Mouse (Mus musculus) CH12.LX (cell line): Measurements from ENCODE around the gene Espl1. TPM values are rescaled to one million over a fixed set of nuclear protein-coding genes. Genes with fewer than 3 reads are reported as not detected.

Experiments
- DNase-seq: peaks from one replicate; pipeline ENCODE4 v3.0.0-alpha.2; 2013; ENCODE audit errors: extremely low read depth
- H3K27ac ChIP-seq: 2 replicates; pipeline ENCODE4 v1.5.1; 2012; ENCODE audit warnings: low read depth, mild to moderate bottlenecking, control low read depth, moderate library complexity; ENCODE audit not compliant: insufficient read depth
- H3K27me3 ChIP-seq: replicated peaks from 2 replicates; pipeline ENCODE3; 2012; ENCODE audit warnings: inconsistent platforms
- H3K36me3 ChIP-seq, 2 experiments: replicated peaks in 1 of 2; 2 replicates each; pipeline versions ENCODE3 to v1.6.1; 2012; ENCODE audit warnings: inconsistent platforms in 1 of 2, low read length in 1 of 2, mild to moderate bottlenecking in 1 of 2, mixed read lengths in 1 of 2, moderate library complexity in 1 of 2; ENCODE audit not compliant: control insufficient read depth in 1 of 2, insufficient read depth in 1 of 2
- H3K4me1 ChIP-seq, 2 experiments: 2 replicates each; pipeline ENCODE4 v1.6.1; 2012; ENCODE audit warnings: inconsistent platforms in 1 of 2, moderate library complexity in 1 of 2; ENCODE audit not compliant: insufficient read depth in 2 of 2, control insufficient read depth in 1 of 2
- H3K4me2 ChIP-seq: 2 replicates; pipeline ENCODE4 v1.6.1; 2012; ENCODE audit warnings: low read depth, mild to moderate bottlenecking, control low read depth; ENCODE audit not compliant: poor library complexity, insufficient read depth, severe bottlenecking
- H3K4me3 ChIP-seq, 3 experiments: fragments of 150-350 bp in 1 of 3; sonication (generic) in 1 of 3; replicated peaks in 1 of 3; 2 replicates each; pipeline versions ENCODE3 to v1.5.1; 2011 to 2012; ENCODE audit warnings: low read depth in 2 of 3, low read length in 2 of 3, mild to moderate bottlenecking in 2 of 3, moderate library complexity in 2 of 3, control low read depth in 1 of 3, improper control_type of control experiment in 1 of 3, inconsistent platforms in 1 of 3, mixed read lengths in 1 of 3; ENCODE audit not compliant: poor library complexity in 1 of 3
- H3K79me2 ChIP-seq: replicated peaks from 2 replicates; pipeline ENCODE4 v1.6.1; 2012; ENCODE audit warnings: mild to moderate bottlenecking, moderate library complexity; ENCODE audit not compliant: control insufficient read depth, poor library complexity, insufficient read depth, severe bottlenecking; ENCODE audit errors: extremely low read depth
- H3K9ac ChIP-seq: 2 replicates; pipeline ENCODE4 v1.6.1; 2012; ENCODE audit warnings: low read depth, mild to moderate bottlenecking, control low read depth, moderate library complexity; ENCODE audit not compliant: insufficient read depth
- H3K9me3 ChIP-seq: replicated peaks from 2 replicates; pipeline ENCODE3; 2012; ENCODE audit warnings: low read length, inconsistent platforms, mixed read lengths
- CTCF ChIP-seq, 2 experiments: IDR thresholded peaks in 1 of 2; conservative IDR thresholded peaks in 1 of 2; 2 replicates each; pipeline ENCODE4 v1.5.1; 2011 to 2012; ENCODE audit warnings: low read depth in 2 of 2, low read length in 2 of 2, improper control_type of control experiment in 1 of 2, inconsistent platforms in 1 of 2, mild to moderate bottlenecking in 1 of 2, moderate library complexity in 1 of 2
- ELF1 ChIP-seq: IDR thresholded peaks from 2 replicates; pipeline ENCODE4 v1.6.1; 2014; ENCODE audit warnings: low read depth, mild to moderate bottlenecking, inconsistent platforms, low read length, improper control_type of control experiment
- ETS1 ChIP-seq: conservative IDR thresholded peaks from 2 replicates; pipeline ENCODE4 v1.6.1; 2012; ENCODE audit warnings: low read depth, mild to moderate bottlenecking, inconsistent platforms, low read length, improper control_type of control experiment, moderate library complexity
- GABPA ChIP-seq: IDR thresholded peaks from 2 replicates; pipeline ENCODE4 v1.6.1; 2012; ENCODE audit warnings: low read depth, low read length, improper control_type of control experiment, inconsistent platforms; ENCODE audit not compliant: insufficient replicate concordance
- KAT2A ChIP-seq: IDR thresholded peaks from 2 replicates; pipeline ENCODE4 v1.6.1; 2012; ENCODE audit warnings: low read length, improper control_type of control experiment, inconsistent platforms; ENCODE audit not compliant: insufficient replicate concordance
- MAFK ChIP-seq: IDR thresholded peaks from 2 replicates; pipeline ENCODE4 v1.6.1; 2011; ENCODE audit warnings: low read length, improper control_type of control experiment; ENCODE audit not compliant: insufficient replicate concordance
- MEF2A ChIP-seq: IDR thresholded peaks from 2 replicates; pipeline ENCODE4 v1.6.1; 2014; ENCODE audit warnings: low read depth, mild to moderate bottlenecking, inconsistent platforms, low read length, improper control_type of control experiment, borderline replicate concordance
- MXI1 ChIP-seq: IDR thresholded peaks from 2 replicates; pipeline ENCODE4 v1.6.1; 2011; ENCODE audit warnings: mild to moderate bottlenecking, low read depth, low read length, improper control_type of control experiment
- PAX5 ChIP-seq: IDR thresholded peaks from 2 replicates; pipeline ENCODE4 v1.6.1; 2012; ENCODE audit warnings: low read length, inconsistent platforms, mixed read lengths
- SMC3 ChIP-seq: IDR thresholded peaks from 2 replicates; pipeline ENCODE4 v1.6.1; 2011; ENCODE audit warnings: low read depth, low read length, improper control_type of control experiment
- UBTF ChIP-seq: IDR thresholded peaks from 2 replicates; pipeline ENCODE4 v1.6.1; 2012; ENCODE audit warnings: low read depth, mild to moderate bottlenecking, inconsistent platforms, low read length, improper control_type of control experiment, moderate library complexity
- ZC3H11A ChIP-seq: IDR thresholded peaks from 2 replicates; pipeline ENCODE4 v1.6.1; 2012; ENCODE audit warnings: low read depth, mild to moderate bottlenecking, inconsistent platforms, low read length, improper control_type of control experiment
- ZKSCAN1 ChIP-seq: IDR thresholded peaks from 2 replicates; pipeline ENCODE4 v1.6.1; 2012; ENCODE audit warnings: low read depth, inconsistent platforms, low read length, improper control_type of control experiment, borderline replicate concordance
- ZNF384 ChIP-seq: IDR thresholded peaks from 2 replicates; pipeline ENCODE4 v1.6.1; 2012; ENCODE audit warnings: low read depth, low read length, improper control_type of control experiment, inconsistent platforms
- dilution Hi-C: fragments of 300-500 bp; cut with MboI; formaldehyde crosslinking; loops from 2 replicates; pipeline ENCODE4 v1.14.3; 2020; ENCODE audit warnings: low sequenced_read_pairs; ENCODE audit not compliant: extremely low pct_unique_long_range_greater_than_20kb, extremely low pct_ligation_motif_present
- in situ Hi-C: fragments of 300-500 bp; cut with MboI; formaldehyde crosslinking; loops from 3 replicates; pipeline ENCODE4 v1.14.3; 2019; ENCODE audit warnings: low sequenced_read_pairs, low pct_ligation_motif_present, low pct_unique_long_range_greater_than_20kb, mixed read lengths
- polyA plus RNA-seq: library from polyadenylated mRNA; unstranded; fragments of >175 nt; gene quantifications from 2 replicates; pipeline ENCODE4 v1.2.1, GENCODE M21; 2012; ENCODE audit warnings: low read depth; ENCODE audit not compliant: insufficient read length
- total RNA-seq, 2 experiments: library from RNA; depleted of rRNA; stranded (reverse); fragments of 300-350 nt in 1 of 2; fragments of >200 nt in 1 of 2; gene quantifications; 2 replicates each; pipeline ENCODE4 v1.2.3; 2012 to 2014

The Espl1 gene
- total and polyA plus RNA-seq, 3 experiments: 41.3 to 80.7 (median 51.0) TPM

- H3K9ac ChIP-seq: peak overlapping the region; percentile 57
- H3K36me3 ChIP-seq: no peaks in the 10 kb centered on the region
- peaks cover 80% of the 10 kb centered on the region for H3K27me3 ChIP-seq
- in situ Hi-C loops: no loop called here
- H3K4me3 ChIP-seq: peak overlapping the region; percentile 16 to 55 (median 53)
- dilution Hi-C loops: no loop called here
- peak overlapping the region; percentile 24 for H3K4me2 ChIP-seq
- H3K27ac ChIP-seq: no peak overlapping the region
- H3K9me3 ChIP-seq: no peaks in the 10 kb centered on the region
- H3K79me2 ChIP-seq: no peaks in the 10 kb centered on the region
- TF ChIP-seq MXI1 (no peak), ZNF384 (peak; percentile 31)
- no peak for DNase-seq
- H3K4me1 ChIP-seq: peaks cover 5 to 26% of the 10 kb centered on the region in 2 experiments; a peak in 2 of 4 replicates
Observed at GRCm38 (mm10) chr15:102248131-102248811, 47.8 kb upstream of the Espl1 start.

GRCm38 (mm10) chr15:102248812-102249191, 47.3 kb upstream of the Espl1 start:
- DNase-seq: no peak
- dilution Hi-C loops (no loop called here), in situ Hi-C loops (no loop called here)
- Histone ChIP-seq H3K79me2 (no peaks in the 10 kb centered on the region), H3K4me2 (no peak overlapping the region), H3K9me3 (no peaks in the 10 kb centered on the region), H3K27me3 (peaks cover 85% of the 10 kb centered on the region), H3K9ac (no peak overlapping the region), H3K27ac (no peak overlapping the region), H3K4me1 (peaks cover 5 to 21% of the 10 kb centered on the region in 2 experiments; a peak in 2 of 4 replicates), H3K4me3 (no peak overlapping the region), H3K36me3 (no peaks in the 10 kb centered on the region)
- TF ChIP-seq ZC3H11A (no peak), CTCF (conservative IDR thresholded peaks at IDR 0.05 in 1 of 2, IDR thresholded peaks at IDR 0.05 in 1 of 2; ENCODE audit: low read depth in 2 of 2, low read length in 2 of 2) (no peak)

GRCm38 (mm10) chr15:102249251-102249691, 46.8 kb upstream of the Espl1 start:
- peaks cover 86% of the 10 kb centered on the region for H3K27me3 ChIP-seq
- dilution Hi-C loops (no loop called here), in situ Hi-C loops (no loop called here)
- TF ChIP-seq UBTF: no peak
- no peak for TF ChIP-seq PAX5
- TF ChIP-seq SMC3: no peak
- no peak for TF ChIP-seq KAT2A
- TF ChIP-seq ETS1: no peak
- no peak for TF ChIP-seq MAFK
- no peak for TF ChIP-seq GABPA
- no peak for TF ChIP-seq ZKSCAN1
- TF ChIP-seq ELF1: no peak
- no peak for TF ChIP-seq MXI1
- TF ChIP-seq MEF2A: no peak
- no peak for TF ChIP-seq CTCF (conservative IDR thresholded peaks at IDR 0.05 in 1 of 2, IDR thresholded peaks at IDR 0.05 in 1 of 2; ENCODE audit: low read depth in 2 of 2, low read length in 2 of 2)
- TF ChIP-seq ZC3H11A: no peak
- H3K27ac ChIP-seq: no peak overlapping the region
- no peaks in the 10 kb centered on the region for H3K79me2 ChIP-seq
- H3K9me3 ChIP-seq: no peaks in the 10 kb centered on the region
- H3K36me3 ChIP-seq: no peaks in the 10 kb centered on the region
- peaks cover 5 to 21% of the 10 kb centered on the region in 2 experiments; a peak in 2 of 4 replicates for H3K4me1 ChIP-seq
- H3K4me3 ChIP-seq: no peak overlapping the region
- H3K9ac ChIP-seq: no peak overlapping the region
- no peak for DNase-seq
- no peak overlapping the region for H3K4me2 ChIP-seq
